Mouse (Mus musculus) intestine, postnatal 0 days (tissue): ENCODE data around the gene Zfp719. TPM values are rescaled to one million over a fixed set of nuclear protein-coding genes. Genes with fewer than 3 reads are reported as not detected.

Experiments used
- ATAC-seq: fragments of 200-750 bp; cut with Nextera tagmentation; 2 replicates; pipeline ENCODE4 v1.8.0; 2017; ENCODE audit warnings: mild to moderate bottlenecking, moderate TSS enrichment, moderate library complexity
- H3K27ac ChIP-seq: fragments of 300-500 bp; sonication (generic); 2 replicates; pipeline ENCODE4 v1.5.1; 2014; ENCODE audit warnings: mild to moderate bottlenecking, low read depth, low read length, moderate library complexity
- H3K27me3 ChIP-seq: fragments of 300-500 bp; sonication (generic); replicated peaks from 2 replicates; pipeline ENCODE4 v1.6.1; 2014; ENCODE audit warnings: low read length, mixed read lengths; ENCODE audit not compliant: control insufficient read depth, insufficient read depth
- H3K36me3 ChIP-seq: fragments of 300-500 bp; sonication (generic); 2 replicates; pipeline ENCODE4 v1.6.1; 2014; ENCODE audit warnings: mild to moderate bottlenecking, moderate library complexity; ENCODE audit not compliant: control insufficient read depth, insufficient read depth
- H3K4me1 ChIP-seq: fragments of 300-500 bp; sonication (generic); replicated peaks from 2 replicates; pipeline ENCODE4 v1.6.1; 2014; ENCODE audit warnings: antibody characterized with exemption, low read length, mixed read lengths; ENCODE audit not compliant: control insufficient read depth, insufficient read depth
- H3K4me2 ChIP-seq: fragments of 300-500 bp; sonication (generic); replicated peaks from 2 replicates; pipeline ENCODE4 v1.6.1; 2014; ENCODE audit warnings: low read depth, mild to moderate bottlenecking, moderate library complexity
- H3K4me3 ChIP-seq: fragments of 300-500 bp; sonication (generic); 2 replicates; pipeline ENCODE4 v1.5.1; 2014; ENCODE audit warnings: low read depth, low read length
- H3K9ac ChIP-seq: fragments of 300-500 bp; sonication (generic); 2 replicates; pipeline ENCODE4 v1.6.1; 2014; ENCODE audit warnings: mild to moderate bottlenecking, low read depth, low read length
- H3K9me3 ChIP-seq: fragments of 300-500 bp; sonication (generic); 2 replicates; pipeline ENCODE4 v1.6.1; 2016; ENCODE audit warnings: mixed run types; ENCODE audit not compliant: control insufficient read depth
- CTCF ChIP-seq: sonication (generic); IDR thresholded peaks from 2 replicates; pipeline ENCODE4 v1.5.1; 2016; ENCODE audit warnings: low read depth, mild to moderate bottlenecking, control low read depth, antibody characterized with exemption, moderate library complexity
- WGBS: fragments of 180-500 bp; shearing (Covaris S2); extraction: QIAGEN DNeasy Blood & Tissue Kit; methylation state at CpG from one replicate; pipeline ENCODE4 v1.1.7; 2014; 5-methylcytosine and 5-hydroxymethylcytosine counted together
- polyA plus RNA-seq: library from polyadenylated mRNA; unstranded; fragments of >200 nt; fragmentation: Nextera tagmentation; extraction: Ambion mirVana; gene quantifications from 2 replicates; pipeline ENCODE4 v1.2.1, GENCODE M21; 2015

Gene Zfp719
- polyA plus RNA-seq, 1 experiment from 2014 or later, result 3.5 TPM

- Histone ChIP-seq H3K4me1 (no peaks in the 10 kb centered on the region), H3K4me3 (no peak overlapping the region), H3K36me3 (no peaks in the 10 kb centered on the region), H3K9me3 (no peaks in the 10 kb centered on the region), H3K27me3 (no peaks in the 10 kb centered on the region), H3K4me2 (no peak overlapping the region), H3K9ac (no peak overlapping the region), H3K27ac (no peak overlapping the region)
- WGBS, result 28% methylated on average over 1 of the region's 1 CpGs
- no peak for ATAC-seq
- no peak for TF ChIP-seq CTCF
Observed at GRCm38 (mm10) chr7:43556901-43557300, 22.5 kb upstream of the Zfp719 start.

- H3K9ac ChIP-seq, result peak within 1 kb of the TSS; percentile 63
- H3K4me3 ChIP-seq, result peak within 1 kb of the TSS; percentile 62
- peaks cover 2% of the 10 kb centered on the region for H3K36me3 ChIP-seq
- H3K4me2 ChIP-seq, result peak within 1 kb of the TSS; percentile 95
- no peaks in the 10 kb centered on the region for H3K9me3 ChIP-seq
- peak; percentile 74 for ATAC-seq
- peak; percentile 37 for TF ChIP-seq CTCF
- WGBS, result under 1% methylated on average over 27 of the region's 27 CpGs
- no peaks in the 10 kb centered on the region; the same call in 1 of the 2 replicates for H3K4me1 ChIP-seq
- peak within 1 kb of the TSS; percentile 46 for H3K27ac ChIP-seq
- H3K27me3 ChIP-seq, result no peaks in the 10 kb centered on the region
Observed at GRCm38 (mm10) chr7:43562006-43562633, 17.3 kb upstream of the Zfp719 start, which contains the start of gene Zfp658. Gene Zfp658, plus strand, starts transcription at chr7:43562256.

GRCm38 (mm10) chr7:43562651-43563070 is 16.7 kb upstream of the Zfp719 start:
- H3K27ac ChIP-seq, result peak overlapping the region; percentile 46; the same call in 1 of the 2 replicates
- no peak for TF ChIP-seq CTCF
- peaks cover 8% of the 10 kb centered on the region for H3K36me3 ChIP-seq
- no peaks in the 10 kb centered on the region for H3K27me3 ChIP-seq
- H3K9me3 ChIP-seq, result no peaks in the 10 kb centered on the region
- peak overlapping the region; percentile 95 for H3K4me2 ChIP-seq
- under 1% methylated on average over 10 of the region's 10 CpGs for WGBS
- no peaks in the 10 kb centered on the region; the same call in 1 of the 2 replicates for H3K4me1 ChIP-seq
- no peak for ATAC-seq
- H3K4me3 ChIP-seq, result peak overlapping the region; percentile 62
- peak overlapping the region; percentile 63 for H3K9ac ChIP-seq

- H3K9ac ChIP-seq, result no peak overlapping the region
- TF ChIP-seq CTCF, result no peak
Observed at GRCm38 (mm10) chr7:43563300-43563699, 16.1 kb upstream of the Zfp719 start.

GRCm38 (mm10) chr7:43571216-43571615 is 8.2 kb upstream of the Zfp719 start:
- ATAC-seq, result no peak
- TF ChIP-seq CTCF, result no peak
- 89% methylated on average over 2 of the region's 2 CpGs for WGBS
- Histone ChIP-seq H3K9ac (no peak overlapping the region), H3K4me1 (no peaks in the 10 kb centered on the region), H3K36me3 (peaks cover 50% of the 10 kb centered on the region), H3K27me3 (no peaks in the 10 kb centered on the region), H3K27ac (no peak overlapping the region), H3K9me3 (no peaks in the 10 kb centered on the region), H3K4me2 (no peak overlapping the region), H3K4me3 (no peak overlapping the region)

More at GRCm38 (mm10) chr7:43563300-43563699, 16.1 kb upstream of the Zfp719 start:
- Histone ChIP-seq H3K4me2 (peak overlapping the region; percentile 95), H3K27ac (no peak overlapping the region), H3K27me3 (no peaks in the 10 kb centered on the region), H3K4me1 (no peaks in the 10 kb centered on the region; the same call in 1 of the 2 replicates), H3K36me3 (peaks cover 14% of the 10 kb centered on the region), H3K9me3 (no peaks in the 10 kb centered on the region), H3K4me3 (peak overlapping the region; percentile 62; the same call in 1 of the 2 replicates)
- no peak for ATAC-seq
- WGBS, result 42% methylated on average over 6 of the region's 6 CpGs

GRCm38 (mm10) chr7:43580526-43580925 is 1.1 kb downstream of the Zfp719 start:
- TF ChIP-seq CTCF, result no peak
- no peak for ATAC-seq
- Histone ChIP-seq H3K9ac (no peak overlapping the region), H3K4me1 (no peaks in the 10 kb centered on the region; the same call in 1 of the 2 replicates), H3K36me3 (peaks cover 19% of the 10 kb centered on the region), H3K27me3 (no peaks in the 10 kb centered on the region), H3K4me2 (peak overlapping the region; percentile 78), H3K27ac (no peak overlapping the region), H3K9me3 (no peaks in the 10 kb centered on the region), H3K4me3 (peak overlapping the region; percentile 78; the same call in 1 of the 2 replicates)
- 56% methylated on average over 5 of the region's 5 CpGs for WGBS
